Mouse (Mus musculus) testis, adult 2 months (tissue): ENCODE measurements around the gene Narf. TPM values are rescaled to one million over a fixed set of nuclear protein-coding genes. Genes with fewer than 3 reads are reported as not detected.

Experiments
- H3K27ac ChIP-seq: fragments of 200-500 bp; 2 replicates; pipeline ENCODE4 v1.5.1; 2012; ENCODE audit warnings: low read depth, low read length; ENCODE audit not compliant: control insufficient read depth, insufficient read depth
- H3K27me3 ChIP-seq: fragments of 200-500 bp; 2 replicates; pipeline ENCODE4 v1.6.1; 2012; ENCODE audit warnings: mild to moderate bottlenecking, low read length, moderate library complexity; ENCODE audit not compliant: control insufficient read depth, insufficient read depth
- H3K36me3 ChIP-seq: fragments of 200-500 bp; 2 replicates; pipeline ENCODE4 v1.6.1; 2012; ENCODE audit warnings: mild to moderate bottlenecking, low read length; ENCODE audit not compliant: control insufficient read depth, insufficient read depth
- H3K4me1 ChIP-seq: fragments of 200-500 bp; 2 replicates; pipeline ENCODE4 v1.6.1; 2012; ENCODE audit warnings: low read length; ENCODE audit not compliant: control insufficient read depth, insufficient read depth
- H3K4me3 ChIP-seq: fragments of 200-500 bp; 2 replicates; pipeline ENCODE4 v1.5.1; 2012; ENCODE audit warnings: low read depth, mild to moderate bottlenecking, low read length, moderate library complexity, mixed read lengths; ENCODE audit not compliant: control insufficient read depth
- CTCF ChIP-seq: fragments of 200-500 bp; IDR thresholded peaks from 2 replicates; pipeline ENCODE4 v1.5.1; 2012; ENCODE audit warnings: low read depth, mild to moderate bottlenecking, inconsistent platforms, low read length, moderate library complexity; ENCODE audit not compliant: control insufficient read depth, insufficient read depth, insufficient replicate concordance
- POLR2A ChIP-seq: fragments of 200-500 bp; IDR thresholded peaks from 2 replicates; pipeline ENCODE4 v1.6.1; 2012; ENCODE audit warnings: low read depth, mild to moderate bottlenecking, inconsistent platforms, low read length, moderate library complexity; ENCODE audit not compliant: control insufficient read depth
- polyA plus RNA-seq: library from polyadenylated mRNA; depleted of rRNA; stranded (reverse); fragments of >200 nt; gene quantifications from 2 replicates; pipeline ENCODE4 v1.2.3, GENCODE M21; 2012; rRNA removed

The Narf gene
- polyA plus RNA-seq, 1 experiment = 8.2 TPM

- H3K4me3 ChIP-seq = no peak overlapping the region
- no peaks in the 10 kb centered on the region for H3K27me3 ChIP-seq
- H3K27ac ChIP-seq = no peak overlapping the region
- H3K4me1 ChIP-seq = no peaks in the 10 kb centered on the region
- TF ChIP-seq CTCF = no peak
- TF ChIP-seq POLR2A = no peak
- no peaks in the 10 kb centered on the region for H3K36me3 ChIP-seq
Observed at GRCm38 (mm10) chr11:121278011-121278410, 41.0 kb downstream of the Narf start.

- no peak for TF ChIP-seq CTCF
- TF ChIP-seq POLR2A = no peak
- Histone ChIP-seq H3K27ac (no peak overlapping the region), H3K4me3 (no peak overlapping the region), H3K4me1 (no peaks in the 10 kb centered on the region), H3K27me3 (no peaks in the 10 kb centered on the region), H3K36me3 (no peaks in the 10 kb centered on the region)
Observed at GRCm38 (mm10) chr11:121282911-121283310, 45.9 kb downstream of the Narf start.

- H3K36me3 ChIP-seq = peaks cover 3% of the 10 kb centered on the region
- TF ChIP-seq POLR2A = no peak
- TF ChIP-seq CTCF = no peak
Observed at GRCm38 (mm10) chr11:121289859-121290258, 52.8 kb downstream of the Narf start.

GRCm38 (mm10) chr11:121294771-121295170, 57.7 kb downstream of the Narf start:
- no peaks in the 10 kb centered on the region for H3K4me1 ChIP-seq
- TF ChIP-seq CTCF (no peak), POLR2A (no peak)
- H3K4me3 ChIP-seq = no peak overlapping the region
- H3K36me3 ChIP-seq = peaks cover 2% of the 10 kb centered on the region
- no peaks in the 10 kb centered on the region for H3K27me3 ChIP-seq
- no peak overlapping the region for H3K27ac ChIP-seq

More at GRCm38 (mm10) chr11:121289859-121290258, 52.8 kb downstream of the Narf start:
- Histone ChIP-seq H3K4me3 (no peak overlapping the region), H3K4me1 (no peaks in the 10 kb centered on the region), H3K27ac (no peak overlapping the region), H3K27me3 (no peaks in the 10 kb centered on the region)

- no peaks in the 10 kb centered on the region for H3K4me1 ChIP-seq
- H3K36me3 ChIP-seq = peaks cover under 1% of the 10 kb centered on the region
- TF ChIP-seq CTCF (no peak), POLR2A (no peak)
- H3K27ac ChIP-seq = no peak overlapping the region
- H3K4me3 ChIP-seq = no peak overlapping the region
- no peaks in the 10 kb centered on the region for H3K27me3 ChIP-seq
Observed at GRCm38 (mm10) chr11:121298493-121298892, 61.4 kb downstream of the Narf start.

GRCm38 (mm10) chr11:121300265-121300664, 63.2 kb downstream of the Narf start:
- TF ChIP-seq POLR2A (no peak), CTCF (no peak)
- Histone ChIP-seq H3K4me1 (no peaks in the 10 kb centered on the region), H3K27me3 (no peaks in the 10 kb centered on the region), H3K4me3 (no peak overlapping the region), H3K36me3 (peaks cover 1% of the 10 kb centered on the region), H3K27ac (no peak overlapping the region)

- H3K4me1 ChIP-seq = no peaks in the 10 kb centered on the region
- no peak overlapping the region for H3K27ac ChIP-seq
- H3K36me3 ChIP-seq = peaks cover 4% of the 10 kb centered on the region
- no peaks in the 10 kb centered on the region for H3K27me3 ChIP-seq
- no peak overlapping the region for H3K4me3 ChIP-seq
- TF ChIP-seq CTCF (no peak), POLR2A (no peak)
Observed at GRCm38 (mm10) chr11:121305371-121305770, 68.3 kb downstream of the Narf start.

Other genes with a start within 250 kb of the Narf start
- 97.0 and 111 TPM in 2 replicates for gene Csnk1d, start 245.9 kb upstream of the Narf start, polyA plus RNA-seq
- 0.71 and 0.95 TPM in 2 replicates for gene Cd7, start 197.8 kb upstream of the Narf start, polyA plus RNA-seq
- not detected in 2 replicates for gene Sectm1b, start 173.7 kb upstream of the Narf start, polyA plus RNA-seq
- gene Sectm1a, start 156.0 kb upstream of the Narf start, polyA plus RNA-seq = 8.9 and 9.0 TPM in 2 replicates
- 23.9 and 27.6 TPM in 2 replicates for gene Tex19.2, start 118.6 kb upstream of the Narf start, polyA plus RNA-seq
- 11.7 and 16.1 TPM in 2 replicates for gene Tex19.1, start 91.1 kb upstream of the Narf start, polyA plus RNA-seq
- gene Uts2r, start 77.0 kb upstream of the Narf start, polyA plus RNA-seq = 0.31 and 0.35 TPM in 2 replicates
- gene Hexdc, start 32.8 kb upstream of the Narf start, polyA plus RNA-seq = 5.2 and 6.0 TPM in 2 replicates
- 2.7 and 3.1 TPM in 2 replicates for gene Ogfod3, start 32.5 kb upstream of the Narf start, polyA plus RNA-seq
- 7.8 and 8.7 TPM in 2 replicates for gene Cybc1, start 7.9 kb upstream of the Narf start, polyA plus RNA-seq
- gene Foxk2, start 22.7 kb downstream of the Narf start, polyA plus RNA-seq = 78.5 and 80.0 TPM in 2 replicates
- 26.7 and 27.9 TPM in 2 replicates for gene Wdr45b, start 117.2 kb downstream of the Narf start, polyA plus RNA-seq
- 0.32 and 0.47 TPM in 2 replicates for gene Rab40b, start 151.0 kb downstream of the Narf start, polyA plus RNA-seq
- 7.1 and 8.0 TPM in 2 replicates for gene Fn3krp, start 184.1 kb downstream of the Narf start, polyA plus RNA-seq
- gene Fn3k, start 197.7 kb downstream of the Narf start, polyA plus RNA-seq = 0.09 and 0.11 TPM in 2 replicates
- gene Tbcd, start 214.7 kb downstream of the Narf start, polyA plus RNA-seq = 22.4 and 23.4 TPM in 2 replicates